Mouse (Mus musculus): Measurements from ENCODE around the gene Pygo2. TPM values are rescaled to one million over a fixed set of nuclear protein-coding genes. Genes with fewer than 3 reads are reported as not detected.

Pygo2 gene
- polyA plus RNA-seq, 1 experiment: not detected

- no peaks in the 10 kb centered on the region for H3K4me1 ChIP-seq (ENCODE audit: control insufficient read depth, insufficient read depth, low read length)
- WGBS: 91% methylated on average over 7 of the region's 7 CpGs
- TF ChIP-seq POLR2A (IDR thresholded peaks at IDR 0.05; ENCODE audit: insufficient read depth, low read depth, low read length) (no peak), CTCF (IDR thresholded peaks at IDR 0.05; ENCODE audit: insufficient read depth, low read depth, low read length) (no peak)
- no peak overlapping the region for H3K27ac ChIP-seq (ENCODE audit: insufficient read depth, low read depth, low read length)
- no peak overlapping the region for H3K4me3 ChIP-seq (ENCODE audit: insufficient read depth, low read depth, low read length)
Observed at GRCm38 (mm10) chr3:89401329-89401728, 28.7 kb upstream of the Pygo2 start.

GRCm38 (mm10) chr3:89402693-89403092 is 27.3 kb upstream of the Pygo2 start, which contains the start of gene Lenep:
Lenep (minus strand) TSS chr3:89402793.
- 73% methylated on average over 5 of the region's 5 CpGs for whole genome bisulfite sequencing
- 0 out of 2 replicates have a peak, but pooled peaks cover 3% of the 10 kb centered on the region for H3K4me1 ChIP-seq (ENCODE audit: control insufficient read depth, insufficient read depth, low read length)
- no peak within 1 kb of the TSS for H3K27ac ChIP-seq (ENCODE audit: insufficient read depth, low read depth, low read length)
- TF ChIP-seq CTCF (IDR thresholded peaks at IDR 0.05; ENCODE audit: insufficient read depth, low read depth, low read length) (no peak), POLR2A (IDR thresholded peaks at IDR 0.05; ENCODE audit: insufficient read depth, low read depth, low read length) (no peak)
- H3K4me3 ChIP-seq (ENCODE audit: insufficient read depth, low read depth, low read length): no peak within 1 kb of the TSS

DNA sequence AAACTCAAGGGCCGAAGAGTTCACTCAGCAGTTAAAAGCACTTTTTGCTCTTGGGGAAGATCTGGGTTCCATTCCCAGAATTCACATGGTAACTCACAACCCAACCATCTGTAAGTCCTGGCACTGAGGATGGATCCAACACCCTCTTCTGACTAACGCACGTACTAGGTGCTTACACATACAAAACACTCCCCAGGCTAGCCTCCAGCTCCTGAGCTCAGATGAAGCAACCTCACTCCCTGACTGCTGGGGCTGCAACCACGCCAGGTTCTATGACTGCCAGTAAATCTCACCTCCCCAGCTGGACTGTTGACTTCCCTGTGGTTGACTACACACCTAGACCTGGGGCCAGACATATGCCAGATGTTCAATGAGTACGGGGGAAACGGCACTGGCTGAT is 23.1 kb upstream of the Pygo2 start:
- Histone ChIP-seq H3K4me1 (ENCODE audit: control insufficient read depth, insufficient read depth, low read length) (peaks cover 15% of the 10 kb centered on the region), H3K27ac (ENCODE audit: insufficient read depth, low read depth, low read length) (no peak overlapping the region), H3K4me3 (ENCODE audit: insufficient read depth, low read depth, low read length) (no peak overlapping the region)
- 88% methylated on average over 6 of the region's 6 CpGs for WGBS
- TF ChIP-seq POLR2A (IDR thresholded peaks at IDR 0.05; ENCODE audit: insufficient read depth, low read depth, low read length) (no peak), CTCF (IDR thresholded peaks at IDR 0.05; ENCODE audit: insufficient read depth, low read depth, low read length) (no peak)

GRCm38 (mm10) chr3:89408448-89408847 is 21.6 kb upstream of the Pygo2 start:
- no peak for TF ChIP-seq POLR2A (IDR thresholded peaks at IDR 0.05; ENCODE audit: insufficient read depth, low read depth, low read length)
- no peak for TF ChIP-seq CTCF (IDR thresholded peaks at IDR 0.05; ENCODE audit: insufficient read depth, low read depth, low read length)
- Histone ChIP-seq H3K4me3 (ENCODE audit: insufficient read depth, low read depth, low read length) (no peak overlapping the region), H3K27ac (ENCODE audit: insufficient read depth, low read depth, low read length) (no peak overlapping the region), H3K4me1 (ENCODE audit: control insufficient read depth, insufficient read depth, low read length) (peaks cover 15% of the 10 kb centered on the region)
- 68% methylated on average over 16 of the region's 16 CpGs for WGBS

- WGBS: 95% methylated on average over 3 of the region's 3 CpGs
- Histone ChIP-seq H3K4me3 (ENCODE audit: insufficient read depth, low read depth, low read length) (no peak overlapping the region), H3K4me1 (ENCODE audit: control insufficient read depth, insufficient read depth, low read length) (peaks cover 15% of the 10 kb centered on the region), H3K27ac (ENCODE audit: insufficient read depth, low read depth, low read length) (no peak overlapping the region)
- no peak for TF ChIP-seq POLR2A (IDR thresholded peaks at IDR 0.05; ENCODE audit: insufficient read depth, low read depth, low read length)
- no peak for TF ChIP-seq CTCF (IDR thresholded peaks at IDR 0.05; ENCODE audit: insufficient read depth, low read depth, low read length)
Observed at GRCm38 (mm10) chr3:89409701-89410100, 20.3 kb upstream of the Pygo2 start.

DNA sequence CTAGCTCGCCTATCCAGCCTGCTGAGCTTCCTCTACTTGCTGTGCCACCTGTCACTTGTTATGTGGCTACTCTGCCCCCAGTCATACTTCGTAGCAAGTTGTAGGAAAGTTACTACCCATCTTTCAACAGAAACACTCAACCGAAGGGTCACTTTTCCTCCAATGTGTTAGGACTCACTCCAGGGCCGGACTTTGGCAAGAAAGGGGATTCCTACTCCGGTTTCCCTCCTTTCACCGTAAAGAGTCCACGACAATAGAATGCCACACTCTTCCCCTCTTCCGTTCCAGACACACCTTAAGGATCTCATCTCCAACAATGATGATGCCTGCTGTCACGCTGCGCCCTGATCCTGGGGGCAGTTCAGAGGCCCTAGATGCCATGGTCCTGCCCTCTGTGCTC is 19.1 kb upstream of the Pygo2 start:
- peak overlapping the region; percentile 62 for H3K4me3 ChIP-seq (ENCODE audit: insufficient read depth, low read depth, low read length)
- H3K4me1 ChIP-seq (ENCODE audit: control insufficient read depth, insufficient read depth, low read length): peaks cover 15% of the 10 kb centered on the region
- H3K27ac ChIP-seq (ENCODE audit: insufficient read depth, low read depth, low read length): no peak overlapping the region
- TF ChIP-seq CTCF (IDR thresholded peaks at IDR 0.05; ENCODE audit: insufficient read depth, low read depth, low read length): no peak
- 75% methylated on average over 10 of the region's 10 CpGs for WGBS

GRCm38 (mm10) chr3:89411490-89412393 is 18.3 kb upstream of the Pygo2 start, which contains the start of gene Flad1:
Flad1 (minus strand) TSS chr3:89411870.
- H3K27ac ChIP-seq (ENCODE audit: insufficient read depth, low read depth, low read length): peak within 1 kb of the TSS; percentile 87
- H3K4me1 ChIP-seq (ENCODE audit: control insufficient read depth, insufficient read depth, low read length): peaks cover 15% of the 10 kb centered on the region
- TF ChIP-seq POLR2A (IDR thresholded peaks at IDR 0.05; ENCODE audit: insufficient read depth, low read depth, low read length) (no peak), CTCF (IDR thresholded peaks at IDR 0.05; ENCODE audit: insufficient read depth, low read depth, low read length) (no peak)
- H3K4me3 ChIP-seq (ENCODE audit: insufficient read depth, low read depth, low read length): peak within 1 kb of the TSS; percentile 62
- WGBS: 3% methylated on average over 28 of the region's 28 CpGs

DNA sequence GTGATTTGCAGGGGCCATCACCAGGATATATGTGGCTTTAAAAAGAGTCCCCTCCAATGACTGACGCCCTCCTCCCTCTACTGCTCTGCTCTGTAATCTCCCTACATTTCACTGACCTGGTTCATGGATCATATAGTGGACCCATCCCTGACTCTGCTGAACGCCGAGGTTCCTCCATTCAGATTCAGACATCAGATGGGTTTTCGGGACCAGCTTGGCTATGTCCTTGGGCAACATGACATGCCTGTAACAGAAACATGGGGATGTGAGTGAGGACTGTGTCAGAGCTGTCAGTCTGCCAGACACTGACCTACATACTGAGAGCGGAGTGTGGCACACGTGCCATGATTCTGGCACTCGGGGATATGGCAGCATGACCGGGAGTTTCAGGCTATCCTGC is 13.9 kb upstream of the Pygo2 start:
- WGBS: 92% methylated on average over 8 of the region's 8 CpGs

GRCm38 (mm10) chr3:89417131-89417530 is 12.9 kb upstream of the Pygo2 start:
- Histone ChIP-seq H3K4me3 (ENCODE audit: insufficient read depth, low read depth, low read length) (no peak overlapping the region), H3K27ac (ENCODE audit: insufficient read depth, low read depth, low read length) (no peak overlapping the region), H3K4me1 (ENCODE audit: control insufficient read depth, insufficient read depth, low read length) (peaks cover 16% of the 10 kb centered on the region)
- TF ChIP-seq POLR2A (IDR thresholded peaks at IDR 0.05; ENCODE audit: insufficient read depth, low read depth, low read length) (no peak), CTCF (IDR thresholded peaks at IDR 0.05; ENCODE audit: insufficient read depth, low read depth, low read length) (no peak)
- 21% methylated on average over 2 of the region's 2 CpGs for WGBS

More for the DNA sequence above, 13.9 kb upstream of the Pygo2 start:
- Histone ChIP-seq H3K4me3 (ENCODE audit: insufficient read depth, low read depth, low read length) (no peak overlapping the region), H3K4me1 (ENCODE audit: control insufficient read depth, insufficient read depth, low read length) (peaks cover 8% of the 10 kb centered on the region), H3K27ac (ENCODE audit: insufficient read depth, low read depth, low read length) (no peak overlapping the region)
- TF ChIP-seq POLR2A (IDR thresholded peaks at IDR 0.05; ENCODE audit: insufficient read depth, low read depth, low read length): no peak
- TF ChIP-seq CTCF (IDR thresholded peaks at IDR 0.05; ENCODE audit: insufficient read depth, low read depth, low read length): no peak
